Mouse (Mus musculus) adipocyte (in vitro differentiated cells): ENCODE data around the gene Cdc34b.
"Not testable (repeated sequence)": the region's sequence is repeated elsewhere in the genome, so short reads cannot be mapped to it uniquely, and the experiment has no call there.

Experiments used
- DNase-seq: peaks from one replicate; pipeline ENCODE4 v3.0.0-alpha.2; 2016; ENCODE audit warnings: low spot score

Gene Cdc34b

DNA sequence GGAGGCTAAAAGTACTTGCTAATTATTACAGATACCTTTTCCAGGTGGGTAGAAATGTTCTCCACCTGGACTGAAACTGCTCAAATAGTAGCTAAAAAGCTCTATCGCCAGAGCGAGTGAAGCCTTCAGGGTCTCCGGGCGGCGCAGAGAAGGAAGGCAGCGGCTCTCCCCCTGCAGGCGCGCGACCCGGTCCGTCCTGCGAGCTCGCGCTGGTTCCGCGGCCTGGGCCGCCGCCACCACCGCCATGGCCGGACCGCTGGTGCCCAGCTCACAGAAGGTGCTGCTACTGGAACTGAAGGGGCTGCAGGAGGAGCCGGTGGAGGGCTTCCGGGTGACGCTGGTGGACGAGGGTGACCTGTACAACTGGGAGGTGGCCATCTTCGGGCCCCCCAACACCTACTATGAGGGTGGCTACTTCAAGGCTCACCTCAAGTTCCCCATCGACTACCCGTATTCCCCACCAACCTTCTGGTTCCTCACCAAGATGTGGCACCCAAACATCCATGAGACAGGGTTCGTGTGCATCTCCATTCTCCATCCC is at the start of gene Cdc34b:
Cdc34b (plus strand) TSS at position 51 of the 541 bp plus-strand sequence.
- DNase-seq: no peak

DNA sequence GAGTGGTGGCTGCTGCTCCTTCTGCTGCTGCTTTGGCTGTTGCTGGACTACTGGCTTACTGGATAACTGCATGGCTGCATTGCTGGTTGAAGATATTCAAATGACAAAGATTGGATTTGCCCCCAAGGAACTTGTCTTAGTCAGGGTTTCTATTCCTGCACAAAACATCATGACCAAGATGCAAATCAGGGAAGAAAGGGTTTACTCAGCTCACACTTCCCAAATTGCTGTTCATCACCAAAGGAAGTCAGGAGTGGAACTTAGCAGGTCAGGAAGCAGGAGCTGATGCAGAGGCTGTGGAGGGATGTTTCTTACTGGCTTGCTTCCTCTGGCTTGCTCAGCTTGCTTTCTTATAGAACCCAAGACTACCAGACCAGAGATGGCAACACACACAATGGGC is 49.1 kb upstream of the Cdc34b start:
- DNase-seq: not testable (repeated sequence)

DNA sequence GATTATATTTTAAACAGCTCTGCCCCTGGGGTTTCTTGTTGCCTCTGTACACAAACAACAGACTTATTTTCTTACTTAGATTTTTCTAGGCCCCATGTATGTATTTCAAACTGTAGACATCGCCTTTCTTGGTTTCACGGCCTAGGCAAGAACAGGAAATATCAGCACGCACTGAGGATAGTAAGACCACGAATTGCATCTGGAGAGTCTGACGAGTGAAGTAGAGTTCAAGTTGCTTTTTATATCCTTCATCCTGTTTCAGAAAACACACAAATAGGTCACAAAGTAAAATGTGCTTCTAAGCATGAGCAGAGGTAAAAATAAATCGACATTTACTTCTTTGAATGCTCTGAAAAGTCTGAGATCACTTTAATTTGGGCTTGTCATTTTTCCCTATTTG is 46.1 kb upstream of the Cdc34b start:
- DNase-seq: no peak

DNA sequence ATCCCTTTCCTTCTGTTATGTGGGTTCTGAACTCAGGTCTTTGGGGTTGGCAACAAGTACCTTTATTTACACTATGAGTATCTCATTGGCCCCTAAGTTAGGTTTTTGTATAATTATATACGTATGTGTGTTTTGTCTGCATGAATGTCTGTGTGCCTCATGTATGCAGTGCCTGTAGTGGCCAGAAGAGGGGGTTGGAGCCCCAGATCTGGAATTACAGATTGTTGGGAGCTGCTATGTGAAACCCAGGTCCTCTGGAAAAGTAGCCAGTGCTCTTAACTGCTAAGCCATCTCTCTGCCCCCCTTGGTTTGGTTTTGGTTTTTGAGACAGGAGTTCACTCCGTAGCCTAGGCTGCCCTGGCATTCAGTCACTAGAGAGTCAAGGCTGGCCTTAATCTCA is 44.4 kb upstream of the Cdc34b start:
- no peak for DNase-seq

DNA sequence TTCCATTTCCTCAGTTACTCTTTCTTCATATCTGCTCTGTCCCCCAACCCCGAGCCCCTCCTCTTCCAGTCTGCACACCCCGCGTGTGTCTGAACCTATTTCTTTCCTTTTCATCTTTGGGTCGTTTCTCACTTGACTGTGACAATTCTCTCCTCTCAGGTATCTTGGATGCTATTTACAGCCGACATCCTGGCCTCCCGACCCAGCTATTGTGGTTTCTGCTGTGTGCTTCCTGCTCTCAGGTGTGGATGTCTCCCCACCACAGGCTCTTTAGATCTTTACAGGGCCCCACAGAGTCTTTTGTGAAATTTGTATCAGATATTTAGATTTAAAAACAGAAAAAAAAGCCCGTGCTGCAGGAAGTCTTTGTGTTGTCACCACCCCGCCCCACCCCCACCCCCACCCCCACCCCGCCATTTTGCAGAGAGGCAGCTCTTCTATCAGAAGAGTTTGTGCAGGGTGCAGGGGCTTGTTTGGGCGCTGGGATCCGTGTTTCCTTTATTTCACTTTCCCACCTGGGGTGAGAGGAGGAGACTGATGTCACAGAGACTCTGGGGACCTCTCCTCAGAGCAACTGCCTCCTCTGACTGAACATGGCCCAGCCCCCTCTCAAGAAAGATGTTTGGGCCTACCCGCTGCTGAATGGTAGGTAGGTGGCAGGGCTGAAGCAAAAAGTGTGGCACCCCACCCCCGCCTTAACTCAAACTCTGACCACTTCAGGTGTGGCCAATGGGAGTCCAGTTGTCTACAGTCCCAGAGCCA is 43.7 kb upstream of the Cdc34b start:
- no peak for DNase-seq

DNA sequence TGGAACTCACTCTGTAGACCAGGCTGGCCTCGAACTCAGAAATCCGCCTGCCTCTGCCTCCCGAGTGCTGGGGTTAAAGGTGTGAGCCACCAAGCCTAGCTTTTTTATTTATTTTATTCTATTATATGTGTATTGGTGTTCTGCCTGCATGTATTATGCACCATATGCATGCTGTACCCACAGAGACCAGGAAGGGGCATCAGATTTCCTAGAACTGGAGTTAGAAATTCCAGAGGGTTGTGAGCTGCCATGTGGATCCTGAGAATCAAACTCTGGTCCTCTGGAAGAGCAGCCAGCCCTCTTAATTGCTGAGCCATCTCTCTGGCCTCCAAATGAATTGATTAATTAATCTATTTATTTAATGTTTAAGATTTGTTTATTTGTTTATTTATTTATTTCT is 42.2 kb upstream of the Cdc34b start:
- DNase-seq: no peak

DNA sequence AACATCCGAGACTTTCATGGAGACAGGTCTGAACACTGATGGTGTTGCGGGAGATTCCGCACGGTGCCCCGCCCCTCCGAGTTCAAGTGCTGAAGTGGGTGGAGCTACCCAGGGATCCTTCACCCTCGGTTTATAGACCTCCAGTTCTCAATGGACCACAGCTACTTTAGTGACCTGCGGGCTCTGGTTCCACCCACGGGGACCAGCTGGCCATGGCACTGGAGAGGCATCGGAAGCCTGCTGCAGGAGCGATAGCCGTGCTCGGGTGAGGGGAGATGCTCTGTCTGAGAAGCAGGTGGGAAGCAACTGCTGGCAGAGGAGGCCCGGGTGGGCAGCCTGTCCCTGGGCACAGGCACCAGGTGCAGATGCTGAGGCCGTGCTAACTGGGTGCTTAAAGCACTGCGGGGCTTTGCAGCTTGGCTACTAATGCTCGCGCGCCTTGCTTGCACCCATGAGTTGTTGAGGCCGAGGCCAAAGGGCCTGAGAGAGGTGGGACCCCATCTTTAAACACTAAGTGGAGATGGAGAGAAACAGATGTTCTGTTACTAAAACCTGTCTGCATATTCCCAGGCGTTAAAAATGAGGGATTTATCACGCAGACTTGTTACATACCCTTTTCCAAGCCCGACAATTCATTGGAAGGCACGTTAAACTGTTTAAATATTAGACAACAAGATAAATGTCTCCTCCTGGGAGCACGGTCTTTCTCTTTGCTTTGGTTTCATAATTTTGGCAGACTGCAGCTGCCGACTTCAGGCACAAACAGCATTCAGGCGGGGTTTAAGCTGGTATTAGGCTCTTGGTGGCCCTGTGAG is 40.0 kb upstream of the Cdc34b start:
- DNase-seq: no peak

DNA sequence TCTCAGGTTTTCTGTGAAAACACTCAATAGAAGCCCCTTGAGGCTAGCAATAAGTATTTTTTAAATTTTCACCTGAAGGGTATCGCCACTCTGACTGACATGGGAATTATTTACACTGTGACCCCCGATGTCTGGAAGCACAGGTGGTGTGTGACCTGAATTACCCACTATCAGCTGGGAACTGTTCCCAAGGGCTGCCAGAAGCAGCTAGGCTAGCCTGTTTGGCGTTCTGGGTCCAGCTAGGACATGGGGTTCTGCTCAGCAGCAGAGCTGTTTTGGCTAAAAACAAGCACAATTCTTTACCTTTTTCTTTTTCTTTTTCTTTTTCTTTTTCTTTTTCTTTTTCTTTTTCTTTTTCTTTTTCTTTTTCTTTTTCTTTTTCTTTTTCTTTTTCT is 39.4 kb upstream of the Cdc34b start:
- peak; percentile 35 for DNase-seq

DNA sequence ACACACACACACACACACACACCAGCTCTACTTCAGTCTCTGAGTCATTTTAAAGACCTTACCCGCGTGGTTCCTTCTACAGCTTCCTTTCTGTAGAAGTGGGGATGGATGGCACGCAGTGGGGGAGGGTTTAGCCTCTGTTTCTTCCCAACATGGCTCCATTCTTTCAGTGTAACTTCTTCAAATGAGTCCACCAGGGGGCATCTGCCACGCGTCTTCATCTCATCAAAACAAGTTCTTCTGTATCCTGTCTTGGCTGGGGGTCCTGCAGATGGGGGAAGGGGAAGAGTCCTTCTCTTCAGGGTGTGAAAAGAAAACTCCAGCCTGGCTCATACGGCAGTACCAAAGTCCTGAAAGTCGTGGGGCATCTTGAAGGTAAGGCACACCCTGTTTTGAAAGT is 37.6 kb upstream of the Cdc34b start:
- DNase-seq: no peak

DNA sequence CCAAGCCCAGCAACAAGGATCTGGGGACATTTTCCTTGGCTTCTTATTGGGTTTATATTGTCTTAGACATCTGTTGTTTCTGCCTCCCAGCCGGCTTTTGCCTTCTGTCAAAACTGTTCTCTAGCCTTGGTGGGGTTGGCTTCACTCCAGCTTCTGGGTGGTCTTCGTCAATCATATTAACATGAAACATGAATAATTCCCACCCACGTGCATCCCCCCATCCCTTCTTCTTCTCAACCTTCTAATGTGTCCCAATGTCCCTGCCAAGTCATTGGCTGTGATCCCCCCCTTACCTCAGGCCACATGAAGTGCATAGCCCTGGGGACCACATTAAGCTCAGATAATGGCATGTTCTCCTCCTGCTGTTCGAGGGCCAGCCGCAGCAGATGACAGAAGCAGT is 37.1 kb upstream of the Cdc34b start, which contains the start of gene Gm11541:
Gm11541 (minus strand) TSS at position 28 of the 400 bp plus-strand sequence.
- no peak for DNase-seq

DNA sequence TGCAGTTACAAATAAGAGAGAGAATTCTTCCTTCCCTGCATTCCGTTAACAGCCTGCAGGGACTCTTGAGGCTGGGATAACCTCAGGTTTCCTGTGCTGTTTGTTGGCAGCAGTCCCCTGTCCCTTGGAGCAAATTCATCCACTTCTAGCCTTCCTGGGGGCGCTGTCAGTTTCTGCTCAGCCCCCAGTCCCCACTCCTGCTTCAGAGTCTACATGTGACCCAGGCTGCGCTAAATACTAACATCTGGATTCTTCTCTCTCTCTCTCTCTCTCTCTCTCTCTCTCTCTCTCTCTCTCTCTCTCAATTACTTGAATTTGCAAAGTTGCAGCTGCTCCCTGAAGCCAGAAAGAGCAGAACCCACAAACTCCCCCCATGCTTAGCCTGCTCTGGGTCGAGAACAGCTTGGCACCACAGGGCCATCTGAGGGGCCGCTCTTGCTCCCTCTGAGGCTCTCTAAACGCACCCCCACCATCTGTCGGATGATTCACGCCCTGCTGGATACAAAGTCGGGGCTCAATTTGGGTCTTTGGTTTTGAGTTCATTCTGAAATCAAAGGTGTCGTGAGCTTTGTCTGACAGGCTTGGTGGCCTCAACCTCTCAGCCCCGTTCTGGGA is 28.2 kb upstream of the Cdc34b start:
- DNase-seq: no peak

DNA sequence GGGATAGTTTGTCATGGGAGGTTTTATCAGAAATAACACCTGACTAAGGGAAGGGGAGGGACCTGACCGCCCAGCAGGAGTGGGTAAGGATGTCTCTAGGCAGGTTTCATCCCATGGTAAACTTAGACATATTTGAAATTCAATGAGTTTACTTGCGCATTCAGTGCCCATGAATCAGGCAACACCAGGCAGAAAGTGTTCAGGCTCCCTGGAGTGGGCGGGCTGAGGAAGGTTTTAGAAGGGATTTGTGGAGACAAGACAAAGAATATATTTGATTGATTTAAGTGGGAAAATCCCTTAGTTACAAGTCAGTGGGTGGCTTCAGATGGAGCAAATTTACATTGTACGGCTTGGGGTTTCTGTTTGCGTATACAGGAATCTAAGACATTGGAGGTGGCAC is 26.0 kb upstream of the Cdc34b start:
- no peak for DNase-seq

DNA sequence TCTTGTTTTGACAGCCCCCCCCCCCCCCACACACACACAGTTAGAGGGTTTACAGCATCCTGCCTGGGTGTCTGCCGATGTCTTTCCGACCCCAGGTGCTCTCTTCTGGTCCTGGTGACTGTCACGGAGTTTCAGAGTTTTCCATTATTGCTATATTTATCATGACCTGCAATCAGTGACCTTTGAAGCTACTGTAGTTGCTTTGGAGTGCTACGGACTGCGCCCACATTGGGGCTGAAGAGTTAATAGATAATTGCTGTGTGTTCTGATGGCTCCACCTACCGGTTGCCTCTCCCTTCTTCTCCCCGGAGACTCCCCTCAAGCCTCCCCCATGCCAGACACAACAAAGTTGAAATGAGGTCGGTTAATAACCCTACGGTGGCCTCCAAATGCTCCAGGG is 24.8 kb upstream of the Cdc34b start:
- DNase-seq: no peak

DNA sequence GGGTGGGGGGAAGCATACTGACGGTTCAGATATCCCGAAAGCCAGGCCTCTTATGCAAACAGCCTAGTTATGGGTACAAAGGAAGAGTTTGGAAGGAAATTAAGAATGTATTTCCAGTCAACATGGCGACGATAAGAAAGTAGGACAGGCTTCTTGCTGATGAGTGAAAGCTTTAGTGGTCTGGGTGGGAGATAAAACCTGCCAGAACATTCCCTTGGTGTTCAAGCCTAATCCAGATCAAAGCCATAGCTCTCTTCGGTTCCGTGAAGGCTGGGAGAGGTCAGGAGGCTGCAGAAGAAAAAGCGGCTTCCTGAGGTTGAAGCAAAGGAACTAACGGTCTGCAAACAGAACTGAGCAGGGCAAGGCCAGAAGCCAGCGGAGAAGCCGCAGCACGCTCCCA is 24.3 kb upstream of the Cdc34b start:
- DNase-seq: no peak

DNA sequence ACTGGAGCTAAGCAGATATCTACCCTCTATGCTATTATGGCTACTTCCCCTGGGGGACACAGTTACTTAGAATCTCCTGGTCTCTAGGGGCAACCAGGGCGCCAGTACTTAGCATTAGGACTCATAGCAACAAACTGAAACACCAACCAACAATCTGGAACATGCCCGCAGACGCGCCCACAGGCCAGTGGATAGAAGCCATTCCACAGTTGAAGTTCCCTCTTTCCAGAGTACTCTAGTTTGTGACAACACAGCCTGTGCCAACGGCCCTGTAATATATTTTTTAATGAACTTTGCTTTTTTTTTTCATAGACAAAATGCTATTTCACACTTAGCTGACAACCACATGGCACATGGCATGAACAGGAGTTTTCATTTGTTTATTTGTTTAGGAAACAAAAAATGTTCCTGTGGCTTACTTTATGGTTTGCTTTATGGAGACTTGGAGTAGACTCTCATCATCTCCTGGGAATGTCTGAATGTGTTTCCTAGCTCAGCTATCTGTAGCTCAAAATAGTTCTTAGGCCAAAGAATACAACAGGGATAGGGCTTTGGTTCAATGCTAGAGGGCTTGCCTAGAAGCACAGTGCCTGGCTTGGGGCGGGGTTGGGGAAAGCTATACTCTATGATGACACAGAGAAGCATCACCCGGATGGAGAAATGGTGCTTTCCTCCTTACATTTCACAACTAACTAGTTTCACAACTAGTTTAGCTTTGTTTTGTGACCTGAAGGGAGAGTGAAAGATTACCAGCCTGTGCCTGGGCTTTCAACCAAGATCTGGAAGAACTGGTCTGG is 23.3 kb upstream of the Cdc34b start:
- peak; percentile 16 for DNase-seq

DNA sequence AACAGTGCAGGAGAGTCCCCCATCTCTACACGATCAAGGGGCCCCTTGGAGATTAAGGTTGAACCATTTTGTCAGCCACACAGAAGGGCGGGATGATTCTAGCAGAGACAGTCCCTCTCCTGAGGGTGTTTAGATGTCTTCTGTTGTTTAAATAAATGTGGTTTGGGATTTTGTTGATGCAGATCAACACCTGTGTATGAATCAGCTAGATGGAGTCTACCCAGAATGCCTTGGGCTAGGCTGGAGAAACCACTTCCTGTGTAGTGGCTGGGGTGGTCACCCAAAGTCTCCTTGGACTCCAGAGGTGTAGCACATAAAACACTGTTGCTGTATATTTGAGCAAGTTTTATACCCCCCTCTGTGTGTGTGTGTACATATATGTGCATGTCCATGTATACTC is 22.4 kb upstream of the Cdc34b start:
- no peak for DNase-seq

DNA sequence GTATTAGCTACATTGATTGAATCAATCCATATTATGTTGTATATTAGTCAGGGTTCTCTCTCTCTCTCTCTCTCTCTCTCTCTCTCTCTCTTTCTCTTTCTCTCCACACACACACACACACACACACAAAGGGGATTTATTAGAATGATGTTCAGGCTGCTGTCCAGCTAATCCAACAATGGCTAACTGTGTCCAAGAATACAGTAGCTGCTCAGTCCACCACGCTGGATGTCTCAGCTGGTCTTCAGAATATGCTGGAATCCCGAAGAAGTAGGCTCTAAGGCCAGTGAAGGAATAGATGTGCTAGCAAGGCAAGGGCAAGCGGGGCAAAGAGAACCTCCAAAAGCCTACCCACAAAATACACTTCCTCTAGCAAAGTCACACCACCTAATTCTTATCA is 14.3 kb upstream of the Cdc34b start:
- DNase-seq: no peak

DNA sequence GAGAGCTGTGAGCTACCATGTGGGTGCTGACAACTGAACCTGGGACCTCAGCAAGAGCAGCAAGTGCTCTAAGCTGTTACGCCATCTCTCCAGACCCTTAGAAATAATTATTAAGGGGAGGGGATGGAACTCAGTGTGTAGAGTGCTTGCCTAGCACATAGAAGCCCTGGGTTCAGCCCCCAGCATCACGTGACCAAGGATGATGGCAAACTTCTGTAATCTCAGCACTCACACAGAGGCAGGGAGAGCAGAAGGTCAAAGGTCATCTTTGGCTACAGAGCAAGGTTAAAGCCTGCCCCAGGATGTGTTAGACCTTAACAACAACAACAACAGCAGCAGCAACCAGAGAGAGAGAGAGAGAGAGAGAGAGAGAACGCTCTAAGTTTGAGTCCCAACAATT is 13.0 kb upstream of the Cdc34b start:
- no peak for DNase-seq

DNA sequence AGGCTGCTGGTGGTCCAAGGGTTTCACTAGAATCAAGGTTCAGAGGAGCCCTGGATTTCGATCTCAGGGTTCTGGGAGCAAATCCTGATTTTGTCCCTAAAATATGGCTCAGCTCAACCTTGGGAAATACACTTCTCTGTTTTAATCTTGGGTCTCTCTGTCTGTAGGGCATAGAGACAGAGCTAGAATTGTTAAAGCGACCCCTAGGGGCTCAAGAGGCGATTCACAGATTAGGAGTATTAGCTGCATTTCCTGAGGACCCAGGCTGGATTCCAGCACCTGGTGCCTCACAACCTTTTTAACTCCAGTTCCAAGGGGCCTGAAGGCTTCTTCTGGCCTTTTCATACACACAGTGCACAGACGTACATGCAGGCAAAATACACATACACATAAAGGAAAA is 12.0 kb upstream of the Cdc34b start:
- peak; percentile 8 for DNase-seq

DNA sequence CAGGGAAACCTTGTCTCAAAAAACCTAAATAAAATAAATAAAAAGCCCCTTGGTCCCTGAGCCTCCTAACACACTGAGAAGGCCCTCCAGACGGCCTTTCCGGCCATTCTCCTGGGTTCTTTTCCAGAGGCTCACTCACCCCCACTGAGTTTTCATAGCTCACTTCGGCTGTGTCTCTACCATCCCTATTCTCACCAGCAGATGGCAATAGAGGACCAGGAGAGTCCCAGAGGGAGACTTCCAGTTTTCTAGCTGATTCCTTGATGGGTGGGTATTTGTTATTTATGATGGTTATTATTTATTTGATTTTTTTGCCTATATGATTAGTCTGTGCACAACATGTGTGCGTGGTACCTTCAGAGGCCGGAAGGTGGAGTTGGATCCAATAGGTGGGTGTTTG is 11.3 kb upstream of the Cdc34b start:
- DNase-seq: peak; percentile 83

DNA sequence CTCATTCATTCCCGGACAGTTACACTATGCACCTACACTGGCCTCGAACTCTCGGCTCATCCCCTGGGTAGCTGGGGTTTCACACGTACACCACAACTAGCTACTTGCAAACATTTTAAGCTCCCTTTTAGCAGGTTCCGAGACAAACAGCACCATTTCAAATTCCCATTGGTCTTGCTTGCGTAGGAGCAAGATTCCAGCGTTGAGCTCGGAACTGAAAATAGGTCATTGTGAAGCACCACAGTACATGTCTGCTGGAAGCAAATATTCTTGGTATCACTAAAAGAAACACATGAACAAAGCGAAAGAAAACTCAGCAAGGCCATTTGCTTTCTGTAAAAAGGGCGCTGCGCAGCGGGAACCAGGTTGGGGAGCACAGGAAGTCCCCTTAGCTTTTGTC is 10.4 kb upstream of the Cdc34b start:
- DNase-seq: no peak

DNA sequence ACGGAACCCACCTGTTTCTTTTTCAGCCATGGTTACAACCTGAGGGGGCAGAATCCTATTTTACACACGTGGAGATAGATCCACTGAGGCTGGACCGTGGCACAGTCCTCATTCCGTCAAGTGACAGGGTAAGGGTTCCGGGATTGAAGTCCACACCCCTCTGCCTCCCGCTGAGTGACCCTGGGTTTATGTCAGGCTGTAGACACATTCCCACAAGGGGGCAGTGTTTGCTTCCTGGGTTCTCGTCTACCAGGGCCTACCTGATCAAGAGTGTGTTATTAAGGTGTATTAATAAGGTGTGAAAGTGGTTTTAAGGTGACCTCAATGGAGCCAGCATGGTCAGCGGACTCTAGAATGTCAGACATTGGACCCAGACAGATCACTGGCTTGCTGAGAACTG is 8.8 kb upstream of the Cdc34b start:
- DNase-seq: no peak
